Mouse (Mus musculus): ENCODE measurements around the gene Cxcl17.
"Not testable (repeated sequence)": the region's sequence is repeated elsewhere in the genome, so short reads cannot be mapped to it uniquely, and the experiment has no call there.

The Cxcl17 gene

GRCm38 (mm10) chr7:25412833-25413441, at the start of gene Cxcl17:
Cxcl17 (minus strand) TSS chr7:25412886.
- no peak for DNase-seq (ENCODE audit: low spot score in 2 of 2)

GRCm38 (mm10) chr7:25462033-25462337, 49.3 kb upstream of the Cxcl17 start:
- not testable (repeated sequence) for DNase-seq (ENCODE audit: low spot score in 2 of 2)

- not testable (repeated sequence) for DNase-seq (ENCODE audit: low spot score in 2 of 2)
Observed at GRCm38 (mm10) chr7:25461336-25462032, 48.8 kb upstream of the Cxcl17 start.

- no peak for DNase-seq (ENCODE audit: low spot score in 2 of 2)
Observed at GRCm38 (mm10) chr7:25452103-25452502, 39.4 kb upstream of the Cxcl17 start.

- no peak for DNase-seq (ENCODE audit: low spot score in 2 of 2)
Observed at GRCm38 (mm10) chr7:25449913-25450890, 37.5 kb upstream of the Cxcl17 start.

- DNase-seq (ENCODE audit: low spot score in 2 of 2): no peak
Observed at GRCm38 (mm10) chr7:25440816-25441153, 28.1 kb upstream of the Cxcl17 start.

GRCm38 (mm10) chr7:25439978-25440815, 27.5 kb upstream of the Cxcl17 start:
- no peak for DNase-seq (ENCODE audit: low spot score in 2 of 2)

GRCm38 (mm10) chr7:25439124-25439822, 26.6 kb upstream of the Cxcl17 start:
- no peak for DNase-seq (ENCODE audit: low spot score in 2 of 2)

- no peak for DNase-seq (ENCODE audit: low spot score in 2 of 2)
Observed at GRCm38 (mm10) chr7:25436704-25437103, 24.0 kb upstream of the Cxcl17 start.

- no peak for DNase-seq (ENCODE audit: low spot score in 2 of 2)
Observed at GRCm38 (mm10) chr7:25436226-25436625, 23.5 kb upstream of the Cxcl17 start.

- no peak for DNase-seq (ENCODE audit: low spot score in 2 of 2)
Observed at GRCm38 (mm10) chr7:25435546-25435851, 22.8 kb upstream of the Cxcl17 start.

- DNase-seq (ENCODE audit: low spot score in 2 of 2): no peak
Observed at GRCm38 (mm10) chr7:25434654-25435545, 22.2 kb upstream of the Cxcl17 start.

- no peak for DNase-seq (ENCODE audit: low spot score in 2 of 2)
Observed at GRCm38 (mm10) chr7:25433781-25434560, 21.3 kb upstream of the Cxcl17 start.

- DNase-seq (ENCODE audit: low spot score in 2 of 2): peak in 1 of 2 experiments; percentile 24
Observed at GRCm38 (mm10) chr7:25433007-25433541, 20.4 kb upstream of the Cxcl17 start.

- DNase-seq (ENCODE audit: low spot score in 2 of 2): no peak
Observed at GRCm38 (mm10) chr7:25432381-25432780, 19.7 kb upstream of the Cxcl17 start.

GRCm38 (mm10) chr7:25429886-25430784, 17.4 kb upstream of the Cxcl17 start:
- no peak for DNase-seq (ENCODE audit: low spot score in 2 of 2)

GRCm38 (mm10) chr7:25428321-25428720, 15.6 kb upstream of the Cxcl17 start:
- DNase-seq (ENCODE audit: low spot score in 2 of 2): no peak

- no peak for DNase-seq (ENCODE audit: low spot score in 2 of 2)
Observed at GRCm38 (mm10) chr7:25427144-25427543, 14.5 kb upstream of the Cxcl17 start.
